Mouse (Mus musculus) ovary, postnatal 10 days (tissue): Measurements from ENCODE around the gene Kctd21.
A peak's percentile ranks its signal among the peaks of the same experiment; 100 is the strongest.

Source experiments
- DNase-seq: peaks from one replicate; pipeline ENCODE4 v3.0.0; 2022; ENCODE audit warnings: low spot score

The Kctd21 gene

DNA sequence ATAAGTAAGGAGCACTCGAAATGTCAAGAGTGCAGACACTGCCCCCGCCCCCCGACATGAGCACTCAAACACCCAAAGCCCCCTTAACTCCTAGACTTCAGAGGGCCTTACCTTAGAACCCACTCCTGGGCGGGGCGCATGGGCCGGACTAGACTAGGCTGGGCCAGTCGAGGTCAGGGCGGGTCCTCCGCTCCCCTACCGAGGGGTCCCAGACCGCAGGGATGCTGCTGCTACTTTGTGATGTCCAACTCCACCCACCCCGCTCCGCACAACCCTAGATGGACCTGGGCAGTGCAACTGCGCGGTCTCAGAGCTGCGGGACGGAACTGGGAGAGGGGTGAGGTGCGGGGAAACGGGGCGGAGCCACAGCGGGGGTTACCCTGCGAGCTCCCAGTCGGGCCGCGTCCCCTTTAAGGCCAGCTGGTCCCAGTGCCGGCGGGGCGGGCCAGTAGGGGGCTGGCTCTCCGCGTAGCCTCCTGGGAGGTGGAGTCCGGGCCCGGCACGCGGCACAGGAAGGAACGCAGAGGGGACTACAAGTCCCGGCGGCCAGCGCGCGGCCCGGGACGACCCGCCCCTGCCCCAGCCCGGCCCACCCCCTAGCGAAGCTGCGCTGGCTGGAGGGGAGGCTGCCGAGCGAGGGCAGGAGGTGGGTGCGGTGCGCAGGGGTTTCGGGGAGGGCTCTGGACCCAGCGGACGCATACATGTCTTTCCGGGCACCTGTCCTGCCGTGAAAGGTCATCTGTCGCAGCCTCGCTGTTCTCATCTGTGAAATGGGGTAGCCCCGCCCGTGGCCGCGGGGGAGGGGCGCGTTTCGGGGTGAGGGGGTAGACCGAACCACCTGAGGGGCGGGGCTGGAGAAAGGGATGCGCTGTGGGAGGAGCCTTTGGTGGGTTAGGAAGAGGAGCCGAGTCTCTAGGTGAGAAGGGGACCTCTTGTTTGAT lies at the start of gene Kctd21, which contains the start of gene Usp35:
Gene Kctd21 (plus strand): TSS at position 602 of the 941 bp plus-strand sequence.
Gene Usp35 (minus strand): TSS at position 295 of the 941 bp plus-strand sequence.
- peak; percentile 86 for DNase-seq

DNA sequence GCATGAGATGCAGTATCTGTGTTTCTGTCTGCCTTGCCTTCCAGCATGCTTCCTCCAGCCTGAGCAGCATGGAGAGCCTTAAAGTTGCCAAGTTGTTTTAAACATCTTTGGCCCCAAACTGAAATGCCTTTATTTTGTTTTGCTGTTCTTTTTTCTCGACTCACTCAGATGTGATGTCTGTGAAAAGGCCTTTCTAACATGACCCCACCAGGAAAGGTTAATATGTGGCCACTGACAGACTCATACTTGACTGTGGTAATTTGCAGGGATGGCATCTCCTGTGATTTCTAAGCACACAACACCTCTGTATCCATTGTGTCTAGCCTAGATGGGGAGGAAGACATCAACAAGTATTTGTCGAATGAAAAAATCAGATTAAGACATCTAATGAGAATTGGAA lies 35.1 kb upstream of the Kctd21 start:
- no peak for DNase-seq

DNA sequence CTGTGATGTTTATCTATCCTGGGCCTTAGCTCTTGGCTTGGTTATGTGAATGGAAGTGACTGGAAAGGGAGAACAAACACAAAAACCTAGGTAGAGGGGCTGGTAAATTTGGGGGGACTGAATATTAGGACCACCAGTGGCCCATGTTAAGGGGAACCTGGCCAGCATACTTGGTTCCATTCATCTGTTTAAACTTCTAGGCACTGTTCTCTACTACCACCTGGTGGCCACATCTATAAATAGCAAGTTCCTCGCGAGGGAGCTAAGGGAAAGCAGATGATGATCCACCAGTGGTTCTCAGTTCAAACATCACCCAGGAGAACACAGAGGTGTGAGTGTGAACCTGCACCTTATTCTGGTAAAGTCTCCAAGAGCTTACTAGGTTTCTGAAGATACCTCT lies 34.7 kb upstream of the Kctd21 start:
- no peak for DNase-seq

DNA sequence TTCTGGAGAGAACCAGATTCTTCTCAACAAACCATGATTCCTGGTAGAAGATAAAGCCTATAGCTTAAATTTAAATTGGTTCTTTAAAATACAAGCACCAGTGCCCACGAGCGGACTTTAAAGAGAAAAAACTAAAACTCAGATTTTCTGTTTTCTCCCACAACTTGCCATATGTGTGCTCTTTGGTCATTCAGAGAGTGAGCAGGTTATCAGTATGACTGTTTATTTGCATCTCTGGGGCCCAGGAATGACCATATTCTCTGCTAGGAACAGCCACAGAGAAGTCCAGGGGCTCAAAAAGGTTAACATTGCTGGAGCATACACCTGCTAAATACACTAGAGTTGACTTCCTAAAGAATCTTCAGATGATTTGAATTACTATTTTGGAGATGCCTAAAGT lies 33.8 kb upstream of the Kctd21 start:
- DNase-seq: no peak

DNA sequence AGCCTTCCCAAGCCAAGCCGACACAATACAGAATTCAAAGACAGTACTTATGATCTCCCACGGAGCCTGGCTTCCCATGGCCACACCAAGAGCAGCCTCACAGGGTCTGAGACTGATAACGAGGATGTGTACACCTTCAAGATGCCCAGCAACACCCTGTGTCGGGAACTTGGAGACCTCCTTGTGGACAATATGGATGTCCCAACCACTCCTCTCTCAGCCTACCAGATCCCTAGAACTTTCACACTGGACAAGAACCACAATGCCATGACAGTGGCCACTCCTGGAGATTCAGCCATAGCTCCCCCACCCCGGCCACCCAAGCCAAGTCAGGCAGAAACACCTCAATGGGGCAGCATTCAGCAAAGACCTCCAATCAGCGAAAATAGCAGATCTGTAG lies 33.2 kb upstream of the Kctd21 start:
- DNase-seq: no peak

DNA sequence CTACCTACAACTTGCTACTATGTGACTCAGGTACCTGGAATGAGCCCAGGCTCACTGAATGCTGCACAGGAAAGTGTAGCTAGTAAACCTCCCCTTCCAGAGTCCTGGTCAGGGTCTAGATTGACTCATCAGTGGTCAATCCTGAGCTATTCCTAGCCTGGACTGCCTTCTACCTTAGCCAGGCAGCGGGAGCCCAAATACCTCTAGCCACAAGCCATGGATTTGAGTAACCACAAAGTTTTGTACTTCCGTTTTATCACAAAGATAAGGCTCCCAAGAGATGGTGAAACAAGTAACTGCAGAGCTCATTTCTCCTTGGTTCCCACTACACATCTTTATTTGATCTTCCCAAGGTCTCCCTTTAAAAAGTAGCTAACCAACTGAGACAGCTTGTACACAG lies 31.2 kb upstream of the Kctd21 start:
- DNase-seq: no peak

DNA sequence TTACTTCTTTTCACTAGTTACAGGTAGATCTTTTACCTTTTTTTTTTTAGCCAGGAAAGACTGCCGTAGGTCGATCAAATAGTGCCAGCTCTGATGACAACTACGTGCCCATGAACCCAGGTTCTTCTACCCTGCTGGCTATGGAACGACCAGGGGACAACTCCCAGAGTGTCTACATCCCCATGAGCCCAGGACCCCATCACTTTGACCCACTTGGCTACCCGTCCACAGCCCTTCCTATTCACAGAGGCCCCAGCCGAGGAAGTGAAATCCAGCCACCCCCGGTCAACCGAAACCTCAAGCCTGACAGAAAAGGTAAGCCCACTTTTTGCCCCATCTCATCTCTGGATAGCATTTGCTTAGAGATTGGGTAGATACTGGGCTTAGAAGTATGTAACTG lies 30.8 kb upstream of the Kctd21 start:
- DNase-seq: no peak

DNA sequence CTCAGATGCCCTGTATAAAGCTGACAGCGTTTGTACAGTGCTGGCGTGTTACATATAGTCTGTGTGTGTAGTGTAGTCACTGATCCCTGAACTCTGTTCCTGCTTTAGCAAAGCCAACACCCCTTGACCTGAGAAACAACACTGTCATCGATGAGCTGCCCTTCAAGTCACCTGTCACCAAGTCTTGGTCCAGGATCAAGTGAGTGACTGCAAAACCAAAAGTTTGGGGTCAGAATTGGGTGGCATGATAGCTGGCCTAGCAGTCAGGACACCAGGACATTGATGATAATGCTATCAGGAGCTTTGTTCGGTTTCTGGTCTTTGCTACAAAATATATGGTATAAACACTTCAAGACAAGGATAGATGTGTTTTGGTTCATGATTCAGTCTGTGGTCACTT lies 29.9 kb upstream of the Kctd21 start:
- DNase-seq: no peak

DNA sequence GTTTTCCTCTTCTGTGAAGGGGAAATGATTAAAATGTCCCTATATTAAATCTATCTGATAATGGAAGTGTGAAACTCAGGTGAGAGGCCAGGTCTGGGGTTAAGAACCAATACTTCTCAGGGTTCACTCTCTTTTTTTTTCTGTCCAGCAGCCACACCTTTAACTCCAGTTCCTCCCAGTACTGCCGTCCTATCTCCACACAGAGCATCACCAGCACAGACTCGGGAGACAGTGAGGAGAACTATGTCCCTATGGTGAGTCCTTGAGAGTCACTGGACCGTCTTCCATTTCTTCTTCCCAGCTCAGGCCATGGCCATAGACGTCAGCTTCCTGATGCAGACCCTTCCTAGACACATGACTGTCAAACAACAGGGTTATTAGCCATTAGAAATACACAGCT lies 29.3 kb upstream of the Kctd21 start:
- DNase-seq: no peak

DNA sequence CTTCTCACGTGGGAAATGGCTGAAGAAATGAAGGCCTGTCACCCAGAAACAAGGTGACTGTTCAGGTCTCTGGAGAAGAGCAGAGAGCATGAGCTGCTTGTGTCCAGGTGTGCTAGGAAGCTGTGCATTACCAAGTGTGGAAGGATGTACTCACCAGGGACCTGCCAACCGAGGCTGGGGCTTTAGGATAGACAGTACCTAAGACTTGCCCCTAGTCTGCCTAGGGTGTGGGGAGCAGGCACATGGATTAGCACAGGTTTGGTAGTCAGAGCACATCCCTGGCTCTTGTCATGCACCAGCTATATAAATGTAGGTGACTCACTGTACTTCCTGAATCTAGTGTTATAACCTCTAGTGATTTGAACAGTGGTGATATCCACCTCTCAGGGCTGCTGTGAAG lies 28.5 kb upstream of the Kctd21 start:
- no peak for DNase-seq

DNA sequence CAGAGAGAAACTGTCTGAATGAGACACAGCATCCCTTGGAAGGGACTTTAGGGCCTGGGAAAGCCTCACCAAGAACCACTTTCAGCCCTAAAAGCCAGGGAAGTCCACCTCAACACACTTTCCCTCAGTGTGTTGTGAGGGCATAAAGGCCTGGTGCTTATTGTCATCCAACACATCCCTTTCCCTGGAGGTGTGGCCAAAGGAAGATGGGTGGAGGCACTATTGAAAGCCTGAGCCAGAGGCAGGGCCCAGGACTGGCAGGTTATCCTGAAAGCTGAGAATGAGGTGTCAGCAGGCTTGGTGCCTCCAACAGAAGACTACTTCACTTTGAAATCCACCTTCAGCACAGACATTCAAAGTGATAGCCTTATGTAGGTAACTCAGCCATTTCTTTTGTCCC lies 27.7 kb upstream of the Kctd21 start:
- DNase-seq: no peak

DNA sequence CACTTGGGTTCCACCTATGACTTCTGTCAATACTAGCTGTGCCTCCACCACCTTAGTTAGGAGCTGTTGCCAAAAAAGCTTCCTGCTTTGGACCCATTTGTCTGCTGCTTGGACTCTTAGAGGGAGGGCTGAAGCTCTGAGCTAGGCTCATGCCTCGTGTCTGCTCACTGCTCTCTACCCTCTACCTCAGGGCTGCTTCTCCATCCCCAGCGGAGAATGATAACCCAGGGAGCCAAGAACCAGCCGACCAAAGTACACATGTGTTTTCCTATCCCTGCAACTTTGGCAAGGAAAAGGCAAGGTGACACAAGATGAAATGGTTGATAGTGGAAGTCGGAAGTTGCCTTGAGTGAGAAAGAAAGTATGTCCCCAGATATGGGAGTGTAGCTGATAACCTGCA lies 26.9 kb upstream of the Kctd21 start:
- no peak for DNase-seq

DNA sequence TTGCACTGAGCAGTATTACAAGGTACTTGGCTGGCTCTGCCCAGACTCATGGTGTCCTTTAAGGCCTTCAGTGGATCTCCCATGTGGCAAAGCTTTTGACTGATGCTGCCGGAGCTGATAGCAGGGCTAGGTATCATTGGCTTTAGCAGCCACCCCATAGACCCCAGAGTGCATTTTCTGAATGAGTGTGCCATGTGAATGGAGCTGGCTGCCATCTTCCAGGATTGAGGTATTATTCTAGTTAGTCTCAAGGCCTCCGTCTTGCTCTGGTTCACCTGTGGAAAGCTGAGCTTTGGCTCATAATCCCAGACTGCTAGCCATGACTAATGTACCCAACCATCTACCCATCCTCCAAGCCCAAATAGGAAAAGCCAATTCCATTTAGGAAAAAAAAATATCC lies 25.3 kb upstream of the Kctd21 start:
- DNase-seq: no peak

DNA sequence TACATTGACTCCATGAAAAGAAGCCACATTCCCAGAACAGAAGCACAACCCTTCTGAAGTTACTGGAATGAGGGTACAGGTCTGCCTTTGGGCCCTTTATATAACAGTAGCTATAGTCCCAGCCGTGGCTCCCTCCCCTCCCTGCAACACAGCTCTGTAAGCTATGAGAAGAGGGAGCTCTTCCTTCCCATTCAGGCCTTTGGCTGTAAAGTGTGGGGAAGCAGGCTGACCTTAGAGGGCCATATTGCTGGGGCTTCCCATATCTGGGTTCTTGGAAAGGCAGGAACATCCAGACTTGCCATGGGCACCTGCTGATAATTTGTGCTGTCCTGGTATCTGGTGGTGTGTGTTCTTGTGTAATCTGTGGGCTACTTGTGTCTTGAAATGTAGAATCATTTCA lies 24.6 kb upstream of the Kctd21 start:
- DNase-seq: no peak

DNA sequence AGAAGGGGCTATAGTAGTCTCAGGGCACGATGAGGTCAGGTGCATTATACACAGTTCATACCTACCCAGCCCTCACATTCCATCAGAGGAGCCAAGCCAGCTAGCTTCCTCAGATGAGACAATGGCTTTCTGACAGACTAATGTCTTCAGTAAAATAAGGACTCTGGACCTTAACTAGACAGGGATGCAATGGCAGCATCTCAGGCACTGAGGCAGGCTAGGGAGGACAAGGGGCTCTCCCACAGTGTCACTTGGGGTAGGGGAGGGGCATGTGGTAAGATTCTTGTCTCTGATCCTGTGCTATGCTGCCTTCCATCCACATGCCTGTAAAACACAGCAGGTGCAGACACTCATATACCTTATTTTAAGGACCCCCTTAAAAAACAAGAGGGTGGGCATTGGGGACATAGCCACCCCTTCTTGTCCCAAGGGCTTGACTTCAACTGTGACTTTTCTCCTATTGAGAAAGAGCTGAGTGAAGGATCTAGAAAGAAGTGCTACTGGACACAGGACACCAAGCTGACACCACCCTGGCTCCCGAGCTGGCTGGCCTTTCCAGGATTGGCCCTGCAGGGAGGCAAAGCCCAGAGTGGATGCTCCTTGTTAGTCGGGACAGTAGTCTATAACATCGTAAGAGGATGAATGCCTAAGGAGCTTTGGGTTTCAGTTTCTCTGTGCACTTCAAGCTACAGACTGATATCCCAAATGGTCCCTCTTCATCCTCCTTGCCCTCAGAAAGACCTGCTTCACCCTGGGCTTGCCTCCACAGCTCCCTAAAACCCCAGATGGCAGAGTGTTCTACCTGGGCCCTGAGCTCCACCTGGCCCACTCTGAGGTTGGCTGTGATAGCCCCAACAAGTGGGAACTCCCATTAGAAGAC lies 22.4 kb upstream of the Kctd21 start:
- no peak for DNase-seq

DNA sequence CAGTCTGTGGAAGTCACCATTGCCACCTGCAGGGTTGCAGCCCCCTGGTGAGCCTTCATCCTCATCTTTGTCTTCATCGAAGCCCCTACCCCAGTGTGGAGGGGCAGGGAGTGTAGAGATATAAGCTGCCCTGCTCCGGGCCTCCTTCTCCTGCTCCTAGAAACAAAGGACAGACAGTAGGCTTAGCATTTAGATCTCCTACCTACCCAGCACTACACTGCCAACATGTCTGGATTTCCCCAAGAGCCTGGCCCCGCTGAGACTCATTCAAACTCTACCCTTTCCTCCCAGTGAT lies 21.8 kb upstream of the Kctd21 start:
- DNase-seq: no peak

DNA sequence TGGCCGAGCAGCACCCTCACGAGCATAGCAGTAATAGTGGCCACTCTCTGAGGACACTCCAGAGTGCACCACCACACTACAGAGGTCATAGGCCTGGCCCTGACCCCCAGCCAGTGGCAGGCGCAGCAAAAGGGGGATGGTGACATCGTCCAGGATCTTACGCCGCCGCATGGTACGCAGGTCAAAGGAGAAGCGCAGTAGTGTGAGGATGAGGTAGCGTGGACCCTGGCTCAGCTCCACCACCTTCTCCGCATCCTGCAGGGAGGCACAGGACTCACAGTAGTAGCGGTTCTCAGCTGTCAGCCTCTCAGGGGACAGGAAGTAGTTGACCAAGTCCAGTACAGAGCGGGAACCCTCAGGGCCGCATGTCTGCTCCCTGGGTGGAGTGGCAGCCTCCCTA lies 20.5 kb upstream of the Kctd21 start:
- DNase-seq: no peak

DNA sequence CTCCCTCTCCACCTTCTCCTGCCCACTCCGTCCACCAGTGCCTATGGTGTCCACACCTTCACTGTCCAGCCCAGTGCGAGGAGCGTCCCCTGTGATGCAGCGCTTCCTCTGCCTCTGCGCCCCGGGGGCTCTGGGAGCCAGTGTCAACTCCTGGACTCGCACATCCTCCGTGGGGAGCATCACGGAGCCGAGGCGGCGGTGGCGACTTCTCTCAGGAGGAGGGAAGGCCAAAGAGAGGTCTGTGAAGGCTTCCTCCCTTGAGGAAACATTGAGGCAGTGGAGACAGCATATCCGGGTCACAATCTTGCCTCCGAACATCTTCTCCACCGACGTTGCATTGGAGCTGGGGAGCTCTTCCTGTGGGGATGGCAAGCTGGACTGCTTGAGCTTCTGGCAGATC lies 19.9 kb upstream of the Kctd21 start:
- DNase-seq: no peak

DNA sequence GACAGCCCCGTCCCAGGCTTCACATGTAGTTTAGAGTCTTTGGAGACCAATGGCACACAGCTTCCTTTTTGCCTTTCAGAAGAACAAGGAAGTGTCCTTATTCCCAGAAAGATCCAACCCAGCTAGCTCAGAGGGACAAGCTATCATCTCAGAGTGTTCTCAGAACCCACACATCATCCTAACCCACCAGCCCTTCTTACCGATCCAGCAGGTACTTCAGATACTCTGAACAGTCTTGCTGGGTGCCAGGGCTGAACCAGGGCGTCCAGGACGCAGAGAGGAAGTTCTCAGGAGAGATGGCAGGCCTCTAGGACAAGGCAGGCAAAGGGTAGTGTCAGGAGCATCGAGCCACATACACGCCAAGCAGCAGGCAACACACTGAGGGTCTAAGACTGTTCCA lies 19.3 kb upstream of the Kctd21 start:
- DNase-seq: no peak

DNA sequence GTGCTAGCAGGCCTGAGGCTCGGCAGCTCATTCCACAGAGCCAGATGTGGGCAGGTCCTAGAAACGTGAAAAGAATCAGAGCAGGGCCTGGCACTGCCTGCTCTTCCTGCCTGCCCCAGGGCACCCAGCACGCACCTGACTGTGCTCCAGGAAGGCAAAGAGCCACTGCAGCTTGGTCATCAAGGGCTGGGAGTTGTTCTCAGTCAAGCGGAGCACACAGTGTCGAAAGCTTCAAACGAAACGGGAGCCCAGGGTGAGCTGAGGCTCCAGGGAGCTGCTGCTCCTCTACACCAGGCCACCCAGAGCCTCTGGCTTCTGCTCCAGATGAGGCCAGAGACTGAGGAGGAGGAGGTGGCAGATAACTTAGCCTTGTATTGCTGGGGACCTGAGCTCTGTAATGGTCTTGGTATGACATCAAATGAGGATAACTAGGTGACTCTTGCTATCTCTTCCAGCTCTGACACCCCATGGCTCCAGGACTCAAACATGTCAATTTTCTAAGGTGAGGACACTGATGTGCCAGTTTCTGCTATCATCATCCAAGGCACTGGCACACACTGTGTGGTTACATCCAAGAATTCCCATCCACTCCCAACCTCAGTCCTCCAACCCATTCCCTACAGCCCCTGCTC lies 18.6 kb upstream of the Kctd21 start:
- DNase-seq: no peak

DNA sequence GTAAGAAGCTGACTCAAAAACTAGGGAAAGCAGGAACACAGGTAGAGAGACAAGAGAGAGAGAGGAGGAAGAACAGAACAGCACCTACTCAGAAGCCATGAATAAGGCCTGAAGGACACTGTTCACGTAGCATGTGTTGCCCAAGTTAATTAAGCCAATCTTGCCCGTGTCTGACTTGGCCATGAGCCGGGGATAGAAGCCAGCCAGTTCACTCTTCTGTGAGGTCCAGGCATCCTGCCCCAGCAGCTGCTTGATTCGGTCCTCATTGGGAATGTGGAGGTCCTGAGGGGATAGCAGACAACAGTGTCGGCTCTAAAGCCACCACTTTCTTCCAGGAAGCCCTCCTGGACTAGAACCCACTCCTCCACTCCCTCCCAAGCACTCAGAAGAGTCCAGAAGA lies 17.5 kb upstream of the Kctd21 start:
- DNase-seq: no peak

DNA sequence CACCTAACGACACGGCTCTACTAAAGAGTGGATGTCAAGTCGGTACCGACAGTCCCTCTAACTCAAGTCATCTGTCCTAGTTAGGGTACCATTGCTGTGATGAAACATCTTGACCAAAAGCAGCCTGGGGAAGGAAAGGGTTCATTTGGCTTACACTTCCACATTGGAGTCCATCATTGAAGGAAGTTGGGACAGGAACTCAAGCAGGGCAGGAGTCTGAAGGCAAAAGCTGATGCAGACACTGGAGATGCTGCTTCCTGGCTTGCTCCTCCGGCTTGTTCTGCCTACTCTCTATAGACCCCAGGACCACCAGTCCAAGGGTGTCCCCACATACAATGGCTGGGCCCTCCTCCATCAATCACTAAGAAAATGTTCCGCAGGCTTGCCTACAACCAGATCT lies 16.5 kb upstream of the Kctd21 start:
- DNase-seq: no peak

DNA sequence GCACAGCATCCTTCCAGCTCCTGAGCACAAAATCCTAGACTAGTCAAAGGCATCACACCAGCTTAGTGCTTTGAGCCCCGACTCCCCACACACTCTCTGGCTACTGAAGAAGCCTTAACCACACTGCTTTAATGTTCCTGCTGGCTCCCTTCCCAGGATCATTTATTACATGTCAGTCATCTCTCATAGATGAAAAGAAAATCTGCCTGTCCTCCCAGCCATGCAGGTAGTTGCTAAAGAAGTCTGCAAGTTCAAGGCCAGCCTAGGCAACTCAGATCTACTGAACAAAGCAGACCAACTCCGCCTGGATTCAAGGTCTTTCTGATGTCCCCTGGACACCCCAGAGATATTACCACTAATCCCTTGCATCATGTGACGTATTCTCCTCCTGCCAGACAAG lies 14.4 kb upstream of the Kctd21 start:
- DNase-seq: no peak
